27 mouse cellular contexts compared by ENCODE assay signal in genomic region chr10:55591013-55591412, GRCm38 (mm10).
DNase-seq lines count a peak whose midpoint lies in the region; ATAC-seq lines count a peak whose summit lies in the region.
"Had no signal": no experiment of that assay in that cellular context is flagged by ENCODE, and none has a peak within 500 bp of the region (broad histone marks: within the 10 kb centered on the region; RNA-seq: fewer than 3 reads in every experiment).

No protein-coding gene starts in this region.

- H3K36me3 ChIP-seq in hindbrain, embryonic 10.5 days = no peaks in the 10 kb centered on the region
- H3K36me3 ChIP-seq in hindbrain, embryonic 16.5 days (ENCODE audit: control insufficient read depth, insufficient read depth, low read length) = no peaks in the 10 kb centered on the region
- no peaks in the 10 kb centered on the region for H3K36me3 ChIP-seq in neural tube, embryonic 12.5 days
- H3K36me3 ChIP-seq: G1E; heart, embryonic 10.5 days; limb, embryonic 13.5 days; lung, embryonic 15.5 days had no signal

- H3K4me1 ChIP-seq in hindbrain, embryonic 10.5 days (replicated peaks) = no peaks in the 10 kb centered on the region
- H3K4me1 ChIP-seq in hindbrain, embryonic 16.5 days (ENCODE audit: control insufficient read depth, insufficient read depth, low read depth, low read length) = no peaks in the 10 kb centered on the region
- H3K4me1 ChIP-seq in neural tube, embryonic 12.5 days = no peaks in the 10 kb centered on the region
- H3K4me1 ChIP-seq: forebrain, embryonic 13.5 days; heart, embryonic 10.5 days; limb, embryonic 13.5 days; lung, embryonic 15.5 days had no signal

- no peak overlapping the region for H3K4me2 ChIP-seq in hindbrain, embryonic 16.5 days (ENCODE audit: low read length)
- no peak overlapping the region for H3K4me2 ChIP-seq in neural tube, embryonic 12.5 days (replicated peaks)
- H3K4me2 ChIP-seq: forebrain, embryonic 13.5 days; limb, embryonic 13.5 days; lung, embryonic 15.5 days had no signal

- no peak overlapping the region for H3K4me3 ChIP-seq in hindbrain, embryonic 10.5 days
- no peak overlapping the region for H3K4me3 ChIP-seq in hindbrain, embryonic 16.5 days (ENCODE audit: low read length)
- H3K4me3 ChIP-seq in neural tube, embryonic 12.5 days = no peak overlapping the region
- H3K4me3 ChIP-seq: erythroblast, embryonic 14.5 days; forebrain, embryonic 13.5 days; heart, embryonic 10.5 days; layer of hippocampus, adult 2 months; limb, embryonic 13.5 days; lung, embryonic 15.5 days had no signal

- no peak overlapping the region for H3K27ac ChIP-seq in hindbrain, embryonic 10.5 days
- H3K27ac ChIP-seq in hindbrain, embryonic 16.5 days (ENCODE audit: low read depth, low read length) = no peak overlapping the region
- no peak overlapping the region for H3K27ac ChIP-seq in neural tube, embryonic 12.5 days
- H3K27ac ChIP-seq: forebrain, embryonic 13.5 days; heart, embryonic 10.5 days; layer of hippocampus, adult 2 months; limb, embryonic 13.5 days; liver, embryonic 14.5 days; lung, embryonic 15.5 days; macrophage had no signal

- no peaks in the 10 kb centered on the region for H3K9me3 ChIP-seq in hindbrain, embryonic 10.5 days
- no peaks in the 10 kb centered on the region for H3K9me3 ChIP-seq in hindbrain, embryonic 16.5 days (ENCODE audit: control insufficient read depth, low read length)
- H3K9me3 ChIP-seq in neural tube, embryonic 12.5 days = no peaks in the 10 kb centered on the region
- H3K9me3 ChIP-seq: forebrain, embryonic 13.5 days; G1E; heart, embryonic 10.5 days; limb, embryonic 13.5 days; lung, embryonic 15.5 days had no signal

- DNase-seq in hindbrain, embryonic 10.5 days (ENCODE audit: low spot score) = peak; percentile 10
- peak; percentile 36 for DNase-seq in adrenal gland, adult 8-10 months
- peak; percentile 36 for DNase-seq in embryo, embryonic 11 days
- DNase-seq in lung, postnatal 10 days = no peak
- no peak for DNase-seq in frontal cortex, postnatal 14 days (ENCODE audit: low spot score in 2 of 2)
- DNase-seq in heart, postnatal 4 days = no peak
- DNase-seq: cerebellum, adult 11 months; cerebellum, postnatal 14 days; kidney, adult 2 months; kidney, postnatal 14 days; layer of hippocampus, postnatal 36 days; midbrain, embryonic 14.5 days; right cerebral cortex, postnatal 14 days; thymus, postnatal 36 days had no signal

- WGBS in hindbrain, embryonic 10.5 days = 66% methylated on average over 7 of the region's 7 CpGs
- WGBS in hindbrain, embryonic 16.5 days = 38% methylated on average over 7 of the region's 7 CpGs
- WGBS in neural tube, embryonic 12.5 days = 38% methylated on average over 7 of the region's 7 CpGs

- ATAC-seq in hindbrain, embryonic 16.5 days = no peak
- ATAC-seq in neural tube, embryonic 12.5 days (ENCODE audit: low FRiP score, low read depth) = peak; percentile 74; the same call in 1 of the 2 replicates
- ATAC-seq: CD4-positive, CD25-positive, alpha-beta regulatory T cell, adult 4 months; forebrain, embryonic 13.5 days; inflammation-experienced regulatory T-cells, adult 6 months had no signal

- no peaks in the 10 kb centered on the region for H3K27me3 ChIP-seq in hindbrain, embryonic 10.5 days (ENCODE audit: insufficient read depth, poor library complexity, severe bottlenecking)
- no peaks in the 10 kb centered on the region for H3K27me3 ChIP-seq in hindbrain, embryonic 16.5 days (replicated peaks; ENCODE audit: control insufficient read depth, insufficient read depth, low read length)
- H3K27me3 ChIP-seq in neural tube, embryonic 12.5 days (replicated peaks) = no peaks in the 10 kb centered on the region
- H3K27me3 ChIP-seq: forebrain, embryonic 13.5 days; limb, embryonic 13.5 days; lung, embryonic 15.5 days had no signal

- H3K9ac ChIP-seq in hindbrain, embryonic 16.5 days (ENCODE audit: low read depth, low read length) = no peak overlapping the region
- H3K9ac ChIP-seq in neural tube, embryonic 12.5 days = no peak overlapping the region
- H3K9ac ChIP-seq: forebrain, embryonic 13.5 days; limb, embryonic 13.5 days; liver, embryonic 14.5 days; lung, embryonic 15.5 days had no signal

Comparison
In these comparisons a context has a peak if more than half of its experiments do, and no peak if none do; other contexts are left out.
1. DNase-seq: peak in hindbrain, embryonic 10.5 days (single experiment), adrenal gland, adult 8-10 months (single experiment) and embryo, embryonic 11 days (single experiment); none in lung, postnatal 10 days (single experiment), frontal cortex, postnatal 14 days (0 of 2) and heart, postnatal 4 days (single experiment).